Mouse (Mus musculus) left cerebral cortex, adult 2 months (tissue): ENCODE data around the gene Ltc4s. TPM values are rescaled to one million over a fixed set of nuclear protein-coding genes. Genes with fewer than 3 reads are reported as not detected.

ENCODE experiments used
- DNase-seq, 2 experiments: peaks; one replicate each; pipeline ENCODE4 v3.0.0; 2021 to 2022; ENCODE audit warnings: low spot score in 2 of 2, mixed read lengths in 1 of 2; ENCODE audit errors: extremely low spot score in 1 of 2
- H3K27ac ChIP-seq: fragments of 200-600 bp; 2 replicates; pipeline ENCODE4 v1.8.1; 2022
- H3K4me3 ChIP-seq: fragments of 200-600 bp; 2 replicates; pipeline ENCODE4 v1.8.1; 2022
- CTCF ChIP-seq: fragments of 200-600 bp; IDR thresholded peaks from 2 replicates; pipeline ENCODE4 v1.8.1; 2022; ENCODE audit warnings: antibody characterized with exemption, mild to moderate bottlenecking, moderate library complexity
- intact Hi-C: fragments of 180-260 bp; cut with DNase I; formaldehyde crosslinking; loops from one replicate; pipeline ENCODE4 v1.15.1; 2025
- long read RNA-seq, 2 experiments: library from polyadenylated mRNA; stranded (forward); transcript quantifications; one replicate each; pipeline ENCODE4 v2.0.0; 2021; ENCODE audit warnings: borderline mapping rate in 2 of 2
- total RNA-seq, 2 experiments: library from RNA; stranded (reverse); gene quantifications; 2 replicates each; pipeline ENCODE4 v1.2.3; 2021

Gene Ltc4s
- 1 to 10 TPM; 5.9 to 8.7 TPM for total RNA-seq
- long read RNA-seq, experiment 1, partial matches to known transcripts = 0 of 4 reads
- long read RNA-seq, experiment 1, other reads (novel, unspliced or antisense) = 0 of 4 reads
- long read RNA-seq, experiment 2, partial matches to known transcripts = 0 of 3 reads
- long read RNA-seq, experiment 2, other reads (novel, unspliced or antisense) = 1 of 3 reads

GRCm38 (mm10) chr11:50238324-50238723 is at the start of gene Ltc4s:
Ltc4s (minus strand) TSS chr11:50238616.
- intact Hi-C loops = no loop called here
- Histone ChIP-seq H3K27ac (no peak within 1 kb of the TSS), H3K4me3 (peak within 1 kb of the TSS; percentile 63)
- TF ChIP-seq CTCF = no peak
- no peak for DNase-seq

GRCm38 (mm10) chr11:50286428-50286827 is 48.0 kb upstream of the Ltc4s start:
- Histone ChIP-seq H3K4me3 (no peak overlapping the region), H3K27ac (no peak overlapping the region)
- no peak for DNase-seq
- TF ChIP-seq CTCF = no peak
- intact Hi-C loops = no loop called here

- no peak for TF ChIP-seq CTCF
- intact Hi-C loops = no loop called here
- Histone ChIP-seq H3K4me3 (no peak overlapping the region), H3K27ac (no peak overlapping the region)
- DNase-seq = no peak
These were observed 47.3 kb upstream of the Ltc4s start for GRCm38 (mm10) chr11:50285696-50286095.

- no peak for DNase-seq
- no peak for TF ChIP-seq CTCF
- Histone ChIP-seq H3K27ac (no peak overlapping the region), H3K4me3 (no peak overlapping the region)
- intact Hi-C loops = no loop called here
These were observed 46.8 kb upstream of the Ltc4s start for GRCm38 (mm10) chr11:50285263-50285662.

GRCm38 (mm10) chr11:50280053-50280452 is 41.6 kb upstream of the Ltc4s start:
- intact Hi-C loops = no loop called here
- Histone ChIP-seq H3K27ac (no peak overlapping the region), H3K4me3 (no peak overlapping the region)
- no peak for DNase-seq
- no peak for TF ChIP-seq CTCF

GRCm38 (mm10) chr11:50279005-50279404 is 40.6 kb upstream of the Ltc4s start:
- intact Hi-C loops = no loop called here
- no peak for DNase-seq
- no peak overlapping the region for H3K4me3 ChIP-seq
- no peak overlapping the region for H3K27ac ChIP-seq
- TF ChIP-seq CTCF = no peak

GRCm38 (mm10) chr11:50277706-50278105 is 39.3 kb upstream of the Ltc4s start:
- no peak for TF ChIP-seq CTCF
- no peak for DNase-seq

GRCm38 (mm10) chr11:50277025-50277424 is 38.6 kb upstream of the Ltc4s start:
- intact Hi-C loops = no loop called here
- no peak for TF ChIP-seq CTCF
- Histone ChIP-seq H3K27ac (no peak overlapping the region), H3K4me3 (no peak overlapping the region)
- DNase-seq = no peak

More at GRCm38 (mm10) chr11:50277706-50278105, 39.3 kb upstream of the Ltc4s start:
- Histone ChIP-seq H3K27ac (no peak overlapping the region), H3K4me3 (no peak overlapping the region)
- intact Hi-C loops = no loop called here

GRCm38 (mm10) chr11:50275568-50276151 is 37.2 kb upstream of the Ltc4s start:
- Histone ChIP-seq H3K4me3 (no peak overlapping the region), H3K27ac (no peak overlapping the region)
- intact Hi-C loops = no loop called here
- no peak for DNase-seq
- no peak for TF ChIP-seq CTCF

GRCm38 (mm10) chr11:50275077-50275476 is 36.7 kb upstream of the Ltc4s start:
- TF ChIP-seq CTCF = no peak
- H3K4me3 ChIP-seq = no peak overlapping the region
- DNase-seq = no peak
- intact Hi-C loops = no loop called here
- H3K27ac ChIP-seq = no peak overlapping the region

GRCm38 (mm10) chr11:50272819-50273218 is 34.4 kb upstream of the Ltc4s start:
- no peak for DNase-seq
- TF ChIP-seq CTCF = no peak
- intact Hi-C loops = no loop called here
- Histone ChIP-seq H3K27ac (no peak overlapping the region), H3K4me3 (no peak overlapping the region)

GRCm38 (mm10) chr11:50269885-50270284 is 31.5 kb upstream of the Ltc4s start:
- no peak overlapping the region for H3K4me3 ChIP-seq
- no peak for DNase-seq
- intact Hi-C loops = no loop called here
- no peak overlapping the region for H3K27ac ChIP-seq
- TF ChIP-seq CTCF = no peak

- DNase-seq = no peak
- Histone ChIP-seq H3K4me3 (no peak overlapping the region), H3K27ac (no peak overlapping the region)
- TF ChIP-seq CTCF = peak; percentile 47
- intact Hi-C loops = no loop called here
These were observed 30.7 kb upstream of the Ltc4s start for GRCm38 (mm10) chr11:50269163-50269562.
